Mouse (Mus musculus): ENCODE results near the gene Arrdc4. TPM values are rescaled to one million over a fixed set of nuclear protein-coding genes. Genes with fewer than 3 reads are reported as not detected.

Arrdc4 gene
- 19.9 and 20.1 TPM in 2 replicates for polyA plus RNA-seq (2015; fragmentation: Nextera tagmentation; extraction: Ambion mirVana)

- peak; percentile 100 for ATAC-seq
- Histone ChIP-seq H3K4me1 (peaks cover 40% of the 10 kb centered on the region), H3K36me3 (ENCODE audit: poor library complexity, severe bottlenecking) (no peaks in the 10 kb centered on the region), H3K27ac (peak within 1 kb of the TSS; percentile 74), H3K27me3 (no peaks in the 10 kb centered on the region), H3K9me3 (replicated peaks) (no peaks in the 10 kb centered on the region), H3K4me2 (peak within 1 kb of the TSS; percentile 91), H3K9ac (peak within 1 kb of the TSS; percentile 83), H3K4me3 (peak within 1 kb of the TSS; percentile 72)
- WGBS, result under 1% methylated on average over 53 of the region's 54 CpGs
These were observed at the start of gene Arrdc4 for GRCm38 (mm10) chr7:68748761-68749635. Gene Arrdc4, minus strand, starts transcription at chr7:68749241.

GRCm38 (mm10) chr7:68795578-68795977 lies 46.5 kb upstream of the Arrdc4 start:
- no peak overlapping the region for H3K4me3 ChIP-seq
- H3K9me3 ChIP-seq (replicated peaks), result no peaks in the 10 kb centered on the region
- no peak overlapping the region for H3K27ac ChIP-seq
- no peaks in the 10 kb centered on the region for H3K4me1 ChIP-seq
- H3K27me3 ChIP-seq, result no peaks in the 10 kb centered on the region
- no peak overlapping the region for H3K9ac ChIP-seq
- no peak for ATAC-seq
- no peaks in the 10 kb centered on the region for H3K36me3 ChIP-seq (ENCODE audit: poor library complexity, severe bottlenecking)
- 85% methylated on average over 5 of the region's 5 CpGs for WGBS
- H3K4me2 ChIP-seq, result no peak overlapping the region

- Histone ChIP-seq H3K36me3 (ENCODE audit: poor library complexity, severe bottlenecking) (no peaks in the 10 kb centered on the region), H3K27ac (no peak overlapping the region), H3K9ac (no peak overlapping the region), H3K9me3 (replicated peaks) (no peaks in the 10 kb centered on the region), H3K27me3 (no peaks in the 10 kb centered on the region), H3K4me1 (no peaks in the 10 kb centered on the region), H3K4me2 (no peak overlapping the region), H3K4me3 (no peak overlapping the region)
- no peak for ATAC-seq
- 92% methylated on average over 3 of the region's 3 CpGs for WGBS
These were observed 39.7 kb upstream of the Arrdc4 start for GRCm38 (mm10) chr7:68788711-68789110.

GRCm38 (mm10) chr7:68771757-68772094 lies 22.7 kb upstream of the Arrdc4 start:
- H3K9me3 ChIP-seq (replicated peaks), result no peaks in the 10 kb centered on the region
- H3K4me3 ChIP-seq, result no peak overlapping the region
- no peak overlapping the region for H3K9ac ChIP-seq
- no peaks in the 10 kb centered on the region for H3K4me1 ChIP-seq
- H3K36me3 ChIP-seq (ENCODE audit: poor library complexity, severe bottlenecking), result no peaks in the 10 kb centered on the region
- WGBS, result 79% methylated on average over 2 of the region's 2 CpGs
- H3K27ac ChIP-seq, result no peak overlapping the region
- H3K4me2 ChIP-seq, result no peak overlapping the region
- ATAC-seq, result no peak
- H3K27me3 ChIP-seq, result no peaks in the 10 kb centered on the region

- no peaks in the 10 kb centered on the region for H3K36me3 ChIP-seq (ENCODE audit: poor library complexity, severe bottlenecking)
- 82% methylated on average over 7 of the region's 7 CpGs for WGBS
- H3K27me3 ChIP-seq, result no peaks in the 10 kb centered on the region
- ATAC-seq, result no peak
- no peak overlapping the region for H3K4me3 ChIP-seq
- no peaks in the 10 kb centered on the region for H3K4me1 ChIP-seq
- H3K4me2 ChIP-seq, result no peak overlapping the region
- no peak overlapping the region for H3K27ac ChIP-seq
- no peaks in the 10 kb centered on the region for H3K9me3 ChIP-seq (replicated peaks)
- no peak overlapping the region for H3K9ac ChIP-seq
These were observed 22.1 kb upstream of the Arrdc4 start for GRCm38 (mm10) chr7:68770894-68771756.

GRCm38 (mm10) chr7:68765926-68766325 lies 16.9 kb upstream of the Arrdc4 start:
- Histone ChIP-seq H3K4me1 (no peaks in the 10 kb centered on the region), H3K4me3 (no peak overlapping the region), H3K9ac (no peak overlapping the region), H3K36me3 (ENCODE audit: poor library complexity, severe bottlenecking) (no peaks in the 10 kb centered on the region), H3K4me2 (no peak overlapping the region), H3K27ac (no peak overlapping the region), H3K9me3 (replicated peaks) (no peaks in the 10 kb centered on the region), H3K27me3 (no peaks in the 10 kb centered on the region)
- 88% methylated on average over 4 of the region's 4 CpGs for WGBS
- no peak for ATAC-seq

GRCm38 (mm10) chr7:68759148-68759724 lies 10.2 kb upstream of the Arrdc4 start:
- Histone ChIP-seq H3K9me3 (replicated peaks) (no peaks in the 10 kb centered on the region), H3K4me2 (no peak overlapping the region), H3K27me3 (peaks cover 8% of the 10 kb centered on the region), H3K4me1 (no peaks in the 10 kb centered on the region), H3K27ac (no peak overlapping the region), H3K36me3 (ENCODE audit: poor library complexity, severe bottlenecking) (no peaks in the 10 kb centered on the region), H3K9ac (no peak overlapping the region), H3K4me3 (no peak overlapping the region)
- 82% methylated on average over 6 of the region's 6 CpGs for WGBS
- ATAC-seq, result no peak

- 92% methylated on average over 6 of the region's 6 CpGs for WGBS
- Histone ChIP-seq H3K36me3 (ENCODE audit: poor library complexity, severe bottlenecking) (no peaks in the 10 kb centered on the region), H3K4me2 (no peak overlapping the region), H3K27me3 (peaks cover 8% of the 10 kb centered on the region), H3K9ac (no peak overlapping the region), H3K4me3 (no peak overlapping the region), H3K4me1 (no peaks in the 10 kb centered on the region), H3K27ac (no peak overlapping the region), H3K9me3 (replicated peaks) (no peaks in the 10 kb centered on the region)
- ATAC-seq, result no peak
These were observed 7.7 kb upstream of the Arrdc4 start for GRCm38 (mm10) chr7:68756656-68757204.

- H3K9ac ChIP-seq, result 0 out of 2 replicates have a peak overlapping the region, but pooled peaks have one; percentile 22
- H3K4me3 ChIP-seq, result peak overlapping the region; percentile 72
- H3K36me3 ChIP-seq (ENCODE audit: poor library complexity, severe bottlenecking), result no peaks in the 10 kb centered on the region
- WGBS, result 67% methylated on average over 8 of the region's 8 CpGs
- peak overlapping the region; percentile 91 for H3K4me2 ChIP-seq
- no peaks in the 10 kb centered on the region for H3K27me3 ChIP-seq
- H3K27ac ChIP-seq, result no peak overlapping the region
- ATAC-seq, result no peak
- H3K4me1 ChIP-seq, result peaks cover 31% of the 10 kb centered on the region
- H3K9me3 ChIP-seq (replicated peaks), result no peaks in the 10 kb centered on the region
These were observed 878 bp upstream of the Arrdc4 start for GRCm38 (mm10) chr7:68749919-68750318.

GRCm38 (mm10) chr7:68748361-68748760 lies 680 bp downstream of the Arrdc4 start:
- Histone ChIP-seq H3K4me1 (peaks cover 40% of the 10 kb centered on the region), H3K4me3 (peak overlapping the region; percentile 72), H3K36me3 (ENCODE audit: poor library complexity, severe bottlenecking) (0 out of 2 replicates have a peak, but pooled peaks cover under 1% of the 10 kb centered on the region), H3K27me3 (no peaks in the 10 kb centered on the region), H3K9ac (peak overlapping the region; percentile 83), H3K27ac (peak overlapping the region; percentile 74), H3K9me3 (replicated peaks) (no peaks in the 10 kb centered on the region), H3K4me2 (peak overlapping the region; percentile 91)
- WGBS, result 21% methylated on average over 7 of the region's 8 CpGs
- ATAC-seq, result no peak

- H3K27ac ChIP-seq, result peak overlapping the region; percentile 45; the same call in 1 of the 2 replicates
- peak overlapping the region; percentile 34 for H3K4me2 ChIP-seq
- WGBS, result 39% methylated on average over 9 of the region's 9 CpGs
- peaks cover 37% of the 10 kb centered on the region for H3K4me1 ChIP-seq
- H3K9ac ChIP-seq, result no peak overlapping the region
- H3K4me3 ChIP-seq, result no peak overlapping the region
- H3K36me3 ChIP-seq (ENCODE audit: poor library complexity, severe bottlenecking), result peaks cover 34% of the 10 kb centered on the region
- no peaks in the 10 kb centered on the region for H3K9me3 ChIP-seq (replicated peaks)
- ATAC-seq, result no peak
- H3K27me3 ChIP-seq, result no peaks in the 10 kb centered on the region
These were observed 4.4 kb downstream of the Arrdc4 start for GRCm38 (mm10) chr7:68744616-68745015.
